Mouse (Mus musculus): ENCODE measurements around the gene Psmd3.
"Not testable (repeated sequence)": the region's sequence is repeated elsewhere in the genome, so short reads cannot be mapped to it uniquely, and the experiment has no call there.

Psmd3 gene

GRCm38 (mm10) chr11:98681786-98682745 is at the start of gene Psmd3:
Gene Psmd3, plus strand, starts transcription at chr11:98682554.
- peak; percentile 97 to 99 for DNase-seq

- peak; percentile 36 to 46 for DNase-seq
Observed at GRCm38 (mm10) chr11:98635312-98635970, 46.9 kb upstream of the Psmd3 start.

GRCm38 (mm10) chr11:98637501-98637900 is 44.9 kb upstream of the Psmd3 start:
- no peak for DNase-seq

DNA sequence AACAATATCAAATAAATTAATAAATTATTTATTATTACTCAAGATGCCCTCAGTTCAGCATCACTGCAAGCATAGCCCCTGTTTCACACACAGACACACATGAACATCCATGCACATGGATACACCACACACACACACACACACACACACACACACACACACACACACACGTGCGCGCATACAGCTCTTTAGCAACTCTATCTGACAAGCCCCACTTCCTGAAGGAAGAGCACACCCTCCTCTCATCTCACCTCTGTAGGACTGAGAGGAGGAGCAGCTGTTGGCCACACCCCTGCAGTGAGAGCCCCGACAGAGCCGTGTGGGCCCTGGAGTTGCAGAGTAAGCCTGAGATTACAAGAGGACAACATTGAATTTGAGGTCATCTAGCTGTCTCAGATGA is 42.3 kb upstream of the Psmd3 start:
- DNase-seq: no peak

DNA sequence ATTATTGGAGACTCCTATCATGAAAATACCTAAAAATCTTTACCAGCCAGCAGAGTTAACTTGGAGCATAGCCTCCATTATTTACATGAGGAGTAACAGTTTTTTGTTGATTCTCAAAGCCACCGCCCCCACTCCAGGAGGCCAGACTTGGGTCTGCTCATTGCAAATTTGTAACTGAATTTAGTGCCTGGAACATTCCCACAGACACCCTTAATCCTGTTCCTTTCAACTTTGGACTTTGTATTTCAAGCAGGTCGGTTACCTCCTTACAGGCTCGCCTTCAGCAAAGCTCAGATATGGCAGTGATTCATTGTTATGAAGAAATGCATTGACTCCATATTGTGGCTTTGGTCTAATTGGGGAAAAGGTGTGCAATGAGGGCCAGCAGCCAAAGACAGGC is 37.6 kb upstream of the Psmd3 start:
- DNase-seq: no peak

- DNase-seq: no peak
Observed at GRCm38 (mm10) chr11:98645946-98646345, 36.4 kb upstream of the Psmd3 start.

- no peak for DNase-seq
Observed at GRCm38 (mm10) chr11:98646459-98646858, 35.9 kb upstream of the Psmd3 start, which contains the start of gene Gsdma2. Gene Gsdma2, plus strand, starts transcription at chr11:98646759.

DNA sequence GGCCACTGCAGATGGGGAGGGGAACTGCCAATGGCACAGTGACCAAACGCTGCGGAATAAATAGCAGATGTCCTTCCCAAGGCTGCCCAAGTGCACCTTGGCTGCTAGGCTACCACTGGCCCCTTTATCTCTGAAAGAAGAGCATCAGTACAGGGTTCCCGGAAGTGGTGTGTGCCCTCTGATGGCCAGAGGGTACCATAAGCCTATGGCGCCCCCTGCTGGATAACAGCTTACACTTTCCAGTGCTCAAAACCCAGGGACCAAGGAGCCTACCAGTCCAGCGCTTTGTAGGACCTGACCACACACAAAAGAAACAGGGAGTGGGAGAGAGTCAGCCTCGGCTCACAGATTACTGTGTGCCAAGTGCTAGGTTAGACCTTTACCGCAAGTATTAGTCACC is 27.3 kb upstream of the Psmd3 start:
- peak; percentile 37 to 56 for DNase-seq

DNA sequence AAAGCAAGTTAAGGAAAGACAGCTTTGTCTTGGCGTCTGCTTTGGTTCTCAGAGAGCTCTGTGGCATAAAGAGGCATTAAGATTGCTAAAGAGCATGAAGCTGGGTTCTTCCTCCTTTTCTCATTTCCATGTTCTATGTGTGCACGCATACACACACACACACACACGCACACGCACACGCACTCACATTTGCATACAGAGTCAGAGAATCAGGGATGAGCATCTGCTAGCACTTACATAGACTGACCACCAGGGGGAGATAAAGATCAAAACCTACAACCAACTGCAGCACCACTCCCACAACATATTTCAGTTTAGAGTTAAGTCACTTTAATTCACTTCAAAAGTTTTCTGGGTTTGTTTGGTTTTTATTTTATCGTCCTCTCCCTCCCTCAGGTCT is 21.8 kb upstream of the Psmd3 start:
- peak; percentile 40 to 50 for DNase-seq

- DNase-seq: no peak
Observed at GRCm38 (mm10) chr11:98664091-98664490, 18.3 kb upstream of the Psmd3 start, which contains the start of gene Gsdma. Gene Gsdma, plus strand, starts transcription at chr11:98664351.

- DNase-seq: no peak
Observed at GRCm38 (mm10) chr11:98668984-98669383, 13.4 kb upstream of the Psmd3 start.

DNA sequence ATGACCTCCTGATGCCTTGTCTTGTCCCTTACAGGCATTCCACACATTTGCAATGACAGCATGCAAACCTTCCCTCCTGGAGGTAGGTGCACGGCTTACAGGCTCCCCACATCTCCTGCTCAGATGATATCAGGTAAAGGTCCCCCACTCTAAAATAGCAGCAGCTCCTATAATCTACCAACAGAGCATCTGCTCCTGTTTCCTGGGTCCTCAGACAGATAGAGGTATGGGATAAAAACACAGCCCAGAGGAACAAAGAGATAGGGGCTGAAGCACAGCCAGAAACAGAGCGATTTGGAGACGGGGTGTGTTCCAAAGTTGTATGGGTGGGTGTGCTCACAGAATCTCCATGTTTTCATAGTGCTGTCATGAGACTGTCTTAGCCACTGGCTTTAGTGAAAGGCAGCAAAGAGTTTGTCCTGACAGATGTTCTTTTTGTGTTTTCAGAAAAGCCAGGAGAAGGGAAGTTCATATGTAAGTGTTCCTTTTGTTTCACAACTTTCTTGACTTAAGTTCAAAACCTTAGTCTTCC is 11.0 kb upstream of the Psmd3 start:
- DNase-seq: no peak

DNA sequence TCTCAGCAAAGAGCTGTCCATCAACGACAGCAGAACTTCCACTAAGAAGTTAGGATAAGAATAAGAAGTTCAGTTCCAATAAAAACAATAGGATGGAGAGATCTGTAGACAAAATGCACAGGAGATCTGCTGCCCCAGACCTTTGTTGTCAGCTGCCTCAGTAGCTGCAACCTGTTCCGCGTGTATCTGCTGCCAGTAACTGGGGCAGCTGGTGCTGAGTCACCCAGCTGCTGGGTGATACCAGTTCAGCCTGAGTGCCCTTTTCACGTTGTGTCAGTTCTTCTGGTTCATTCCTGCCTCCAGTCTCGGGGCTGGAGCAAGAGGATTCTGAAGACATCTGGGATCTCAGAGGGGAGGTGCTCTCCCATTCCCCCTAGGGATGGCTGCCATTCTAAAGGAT is 10.5 kb upstream of the Psmd3 start:
- DNase-seq: no peak

- DNase-seq: no peak
Observed at GRCm38 (mm10) chr11:98672482-98672881, 9.9 kb upstream of the Psmd3 start.

- DNase-seq: peak; percentile 69
Observed at GRCm38 (mm10) chr11:98673136-98673535, 9.2 kb upstream of the Psmd3 start.

DNA sequence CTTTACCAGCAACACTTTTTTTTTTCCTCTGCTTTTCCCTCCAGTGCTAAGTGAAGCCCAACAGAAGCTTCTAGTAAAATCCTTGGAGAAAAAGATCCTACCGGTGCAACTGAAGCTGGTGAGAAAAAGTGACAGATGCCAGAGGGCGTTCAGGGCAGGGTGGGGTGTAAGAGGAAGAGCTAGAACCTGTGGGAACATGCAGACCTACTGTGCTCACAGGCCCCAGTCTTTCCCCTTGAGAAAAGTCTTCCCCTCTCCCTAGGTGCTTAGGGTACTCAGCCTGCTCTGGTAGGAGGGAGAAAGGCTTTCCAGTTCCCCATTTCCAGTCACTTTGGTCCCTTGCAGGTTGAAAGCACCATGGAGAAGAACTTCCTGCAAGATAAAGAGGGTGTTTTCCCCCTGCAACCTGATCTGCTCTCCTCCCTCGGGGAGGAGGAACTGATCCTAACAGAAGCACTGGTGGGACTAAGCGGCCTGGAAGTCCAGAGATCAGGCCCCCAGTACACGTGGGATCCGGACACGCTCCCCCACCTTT is 6.5 kb upstream of the Psmd3 start:
- DNase-seq: no peak

- DNase-seq: no peak
Observed at GRCm38 (mm10) chr11:98680023-98680422, 2.3 kb upstream of the Psmd3 start.

DNA sequence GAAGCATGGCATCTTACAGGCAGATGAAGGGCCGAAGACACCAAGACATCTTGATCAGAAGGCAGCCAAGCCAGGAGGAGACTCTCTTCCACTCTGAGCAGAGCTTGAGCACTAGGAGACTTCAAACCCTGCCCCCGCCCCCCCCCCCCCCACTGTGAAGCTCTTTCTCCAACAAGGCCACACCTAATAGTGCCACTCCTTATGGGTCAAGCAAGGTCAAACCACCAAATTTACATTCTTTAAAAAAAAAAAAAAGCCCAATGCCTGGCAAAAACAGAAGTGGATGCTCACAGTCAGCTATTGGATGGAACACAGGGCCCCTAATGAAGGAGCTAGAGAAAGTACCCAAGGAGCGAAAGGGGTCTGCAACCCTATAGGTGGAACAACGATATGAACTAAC is 1.8 kb upstream of the Psmd3 start:
- DNase-seq: not testable (repeated sequence)

GRCm38 (mm10) chr11:98681186-98681585 is 1.2 kb upstream of the Psmd3 start:
- no peak for DNase-seq

- DNase-seq: no peak
Observed at GRCm38 (mm10) chr11:98682811-98683210, 457 bp downstream of the Psmd3 start.

GRCm38 (mm10) chr11:98685642-98686041 is 3.3 kb downstream of the Psmd3 start:
- no peak for DNase-seq

GRCm38 (mm10) chr11:98686976-98687375 is 4.6 kb downstream of the Psmd3 start:
- DNase-seq: no peak

- no peak for DNase-seq
Observed at GRCm38 (mm10) chr11:98688009-98688408, 5.7 kb downstream of the Psmd3 start.

Measured in lung, postnatal 4 days (tissue).